Mouse (Mus musculus) 416B (cell line): ENCODE measurements at regions not wholly inside any gene's neighbourhood (a gene's known extent, or its start where the extent isn't known, plus 50 kb on each side); places are given as distances from the start of the nearest gene placed in this dataset.

ENCODE experiments used
- DNase-seq: peaks from one replicate; pipeline ENCODE4 v3.0.0; 2011; ENCODE audit warnings: low read depth

DNA sequence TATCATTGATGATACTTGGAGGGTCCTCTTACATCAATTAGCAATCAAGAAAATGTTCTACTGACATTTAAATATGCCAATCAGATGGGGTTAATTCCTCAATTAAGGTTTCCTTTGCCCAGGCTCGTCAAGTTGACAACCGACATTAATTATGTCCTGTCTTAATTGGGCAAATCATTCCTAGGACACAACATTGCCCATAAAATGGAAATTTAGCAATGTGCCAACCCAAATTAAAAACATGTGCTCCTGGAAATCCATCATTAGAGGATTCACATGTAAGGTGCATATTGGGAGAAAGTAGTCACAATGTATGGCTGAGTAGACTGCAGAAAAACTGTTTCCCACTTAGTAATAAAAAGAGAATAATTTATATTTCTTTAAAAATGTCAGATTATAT is 483.6 kb upstream of the B430305J03Rik start:
- DNase-seq, result no peak

DNA sequence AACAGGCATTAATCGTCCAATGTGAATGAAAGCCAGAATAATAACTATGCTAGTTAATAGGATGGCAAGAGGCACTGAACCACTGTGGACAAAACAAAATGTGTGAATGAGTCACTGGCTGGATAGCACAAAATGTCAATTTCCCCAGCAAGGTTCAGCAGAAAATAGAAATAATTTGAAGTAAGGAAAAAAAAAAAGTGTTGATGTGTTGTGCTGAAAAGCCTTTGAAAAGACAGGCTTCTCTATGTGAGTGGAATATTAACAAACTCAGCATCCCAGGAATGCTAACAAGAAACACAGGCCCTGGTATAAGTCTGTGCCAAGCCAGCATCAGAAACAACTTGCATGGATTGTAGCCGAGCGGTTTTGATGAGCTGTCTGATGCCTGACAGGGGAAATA is 481.0 kb upstream of the B430305J03Rik start:
- DNase-seq, result no peak

DNA sequence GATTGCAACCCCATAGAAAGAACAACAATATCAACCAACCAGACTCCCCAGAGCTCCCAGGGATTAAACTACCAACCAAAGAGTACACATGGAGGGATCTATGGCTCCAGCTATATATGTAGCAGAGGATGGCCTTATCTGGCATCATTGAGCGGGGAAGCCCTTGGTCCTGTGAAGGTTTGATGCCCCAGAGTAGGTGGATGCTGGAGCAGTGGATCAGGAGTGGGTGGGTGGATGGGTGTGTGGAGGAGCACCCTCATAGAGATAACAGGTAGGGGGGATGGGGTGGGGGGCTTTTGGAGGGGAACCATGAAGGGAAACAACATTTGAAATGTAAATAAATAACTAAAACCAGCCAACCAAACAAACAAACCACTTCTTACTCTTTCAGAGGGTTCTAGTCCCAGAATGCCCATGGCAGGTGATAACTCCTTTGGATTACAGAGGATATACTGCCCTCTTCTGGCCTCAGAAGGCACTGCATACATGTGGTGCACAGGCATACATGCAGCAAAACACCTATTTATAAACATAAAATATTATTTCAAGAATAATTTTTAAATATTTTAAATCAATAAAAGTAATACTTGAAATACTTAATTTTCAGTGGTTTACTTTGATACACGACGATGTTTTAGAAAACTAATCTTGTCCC is 473.7 kb upstream of the B430305J03Rik start:
- DNase-seq, result peak; percentile 53

DNA sequence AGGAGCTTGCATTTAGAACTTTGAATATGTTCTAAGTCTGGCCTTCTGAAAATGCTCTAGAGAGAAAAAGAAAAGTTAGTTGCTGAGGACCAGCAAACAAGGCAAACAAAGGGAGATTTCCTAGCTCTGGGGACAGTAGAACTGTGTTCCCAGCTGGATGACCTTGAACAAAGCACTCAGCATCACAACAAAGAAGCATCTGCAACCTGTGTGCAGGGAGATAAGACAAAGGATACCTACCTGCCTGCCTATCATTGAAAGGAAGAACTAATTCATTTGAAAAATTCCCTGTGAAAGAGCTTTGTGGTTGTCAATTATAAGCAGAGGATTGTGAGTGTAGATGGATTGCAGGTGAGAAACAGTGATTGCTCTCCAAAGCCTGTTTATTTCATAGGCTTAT is 451.1 kb upstream of the B430305J03Rik start:
- no peak for DNase-seq

DNA sequence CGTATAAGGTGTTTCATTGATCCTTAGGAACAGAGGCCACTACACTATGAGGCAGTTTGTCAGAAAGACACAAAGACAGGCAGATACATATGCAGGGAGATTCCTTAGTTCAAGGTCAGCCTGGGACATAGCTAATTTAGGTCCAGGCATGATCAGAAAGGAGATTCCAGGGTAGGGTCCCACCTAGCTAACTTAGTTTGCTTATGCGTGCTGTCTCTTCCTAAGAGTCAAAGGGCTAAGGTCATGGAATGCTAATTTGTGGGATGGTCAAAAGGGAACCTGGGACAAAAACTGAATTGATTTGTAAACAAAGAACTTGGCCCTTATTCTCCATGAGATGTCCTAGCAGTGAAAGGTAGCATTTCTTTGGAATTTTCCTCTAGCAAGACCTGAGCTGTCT is 430.3 kb upstream of the B430305J03Rik start:
- no peak for DNase-seq

DNA sequence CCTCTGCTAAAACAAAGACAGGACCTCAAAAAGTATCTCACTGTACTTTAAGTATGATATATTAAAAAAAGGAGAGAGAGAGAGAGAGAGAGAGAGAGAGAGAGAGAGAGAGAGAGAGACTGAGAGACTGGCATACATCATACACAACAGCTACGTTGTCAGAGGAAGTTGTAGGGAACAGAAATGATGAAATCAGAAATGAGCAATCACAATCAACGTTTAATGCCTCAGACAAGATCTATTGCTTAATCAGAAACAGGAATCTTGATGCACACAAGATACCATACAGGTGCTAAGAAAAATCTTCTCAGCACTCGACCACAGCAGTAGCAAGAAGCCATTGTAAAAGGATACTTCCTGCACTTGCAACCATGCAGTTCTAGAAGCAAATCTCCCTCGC is 424.9 kb upstream of the B430305J03Rik start:
- DNase-seq, result peak; percentile 2
